Mouse (Mus musculus) retina, embryonic 14.5 days (tissue): ENCODE measurements around the gene Polr3k.

Source experiments
- DNase-seq: peaks from one replicate; pipeline ENCODE4 v3.0.0-alpha.2; 2015; ENCODE audit warnings: low spot score

The Polr3k gene

GRCm38 (mm10) chr2:181863791-181864535 lies at the start of gene Polr3k:
TSS of gene Polr3k (plus strand) at chr2:181864337.
- peak; percentile 96 for DNase-seq

DNA sequence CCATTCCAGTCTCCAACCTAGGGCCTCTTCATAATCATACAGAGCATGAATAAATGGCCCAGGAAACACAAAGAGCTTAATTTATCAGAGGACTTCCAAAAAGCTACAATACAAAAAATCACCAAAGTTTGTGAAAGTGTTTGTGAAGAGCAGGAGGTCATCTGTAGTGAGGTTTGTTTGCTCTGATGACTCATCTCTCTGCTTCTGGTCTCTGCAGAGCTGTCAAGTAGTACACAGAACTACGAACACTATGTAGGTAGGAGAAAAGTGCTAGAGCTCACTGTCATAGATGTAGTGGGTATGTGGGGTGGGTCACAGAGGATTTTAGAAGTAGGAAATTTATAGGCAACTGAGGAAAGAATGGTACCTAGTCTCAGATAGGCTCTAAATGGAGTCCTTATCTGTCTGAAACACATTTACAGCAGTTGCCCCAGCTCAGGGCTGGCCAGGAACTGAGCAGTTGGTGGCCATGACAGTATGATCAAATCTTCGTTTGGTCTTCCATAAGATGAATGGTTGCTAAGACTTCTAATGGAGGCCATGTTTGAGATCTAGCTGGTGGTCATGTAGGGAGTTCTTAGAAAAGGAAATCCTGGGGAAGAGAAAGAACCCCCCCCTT lies 35.0 kb upstream of the Polr3k start:
- DNase-seq = no peak

- no peak for DNase-seq
These were observed 31.4 kb upstream of the Polr3k start for GRCm38 (mm10) chr2:181832745-181833144.

DNA sequence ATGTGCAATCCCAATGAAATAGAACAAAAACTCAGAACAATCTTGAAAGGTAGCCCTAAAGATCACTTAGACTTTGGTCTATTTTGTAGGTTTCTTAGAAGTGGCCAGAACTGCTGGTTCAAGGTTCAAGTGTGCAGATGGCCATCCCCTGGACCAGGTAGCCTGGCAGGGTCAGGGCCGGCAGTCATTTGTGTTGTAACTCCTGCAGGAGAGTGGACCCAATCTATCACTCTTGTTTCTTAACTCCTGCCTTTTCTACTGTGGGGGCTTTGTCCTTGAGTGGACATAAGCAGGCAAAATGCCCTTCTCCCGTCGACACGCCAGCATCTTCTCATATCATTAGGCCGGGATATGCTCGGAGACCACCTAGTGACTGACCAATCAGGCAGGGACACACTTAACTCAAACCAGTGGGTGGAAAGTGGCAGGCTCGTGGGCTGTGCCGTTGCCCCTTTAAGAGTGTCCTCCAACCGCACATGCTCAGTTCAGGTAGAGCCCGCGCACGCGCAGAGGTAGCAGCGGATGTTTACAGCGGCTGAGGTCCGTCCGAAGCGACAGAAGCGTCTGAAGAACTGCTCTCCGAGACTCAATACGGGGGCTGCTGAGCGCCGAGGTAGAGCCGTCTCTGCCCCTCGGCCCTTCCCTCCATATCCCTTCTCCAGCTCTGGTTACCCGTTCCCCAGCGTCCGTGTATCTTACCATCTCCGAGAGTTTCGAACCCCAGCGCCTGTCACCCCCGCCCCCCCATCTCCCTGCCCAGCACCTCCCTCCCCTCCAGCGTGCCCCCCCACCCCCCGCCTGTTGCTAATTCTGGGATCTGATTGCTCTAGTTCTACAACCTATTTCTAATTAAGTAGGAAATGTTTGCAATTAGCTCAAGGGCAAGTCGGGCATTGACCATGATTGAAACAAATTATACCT lies 26.5 kb upstream of the Polr3k start, which contains the start of gene Pcmtd2:
Pcmtd2 (plus strand) TSS at position 483 of the 921 bp plus-strand sequence.
- DNase-seq = peak; percentile 97

DNA sequence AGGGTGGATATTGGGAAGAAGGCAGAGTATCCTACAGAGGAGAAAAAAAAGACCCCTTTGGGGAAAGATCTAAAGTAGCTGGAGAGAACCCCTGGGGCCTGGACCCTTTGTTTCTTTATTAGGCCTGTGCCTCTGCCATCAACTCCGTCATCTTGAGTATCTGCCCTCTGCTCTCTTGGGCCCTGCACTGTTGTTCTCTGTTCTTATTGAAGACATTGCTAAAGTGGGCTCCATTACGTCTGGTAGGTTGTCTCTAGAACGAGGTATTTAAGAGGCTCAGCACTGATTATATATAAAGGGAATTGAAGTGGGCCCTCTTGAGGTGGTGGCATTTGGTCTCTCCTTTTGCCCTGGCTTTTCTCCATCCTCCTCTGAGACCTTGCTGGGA lies 25.9 kb upstream of the Polr3k start:
- DNase-seq = peak; percentile 39

GRCm38 (mm10) chr2:181845709-181846394 lies 18.3 kb upstream of the Polr3k start:
- DNase-seq = no peak

- no peak for DNase-seq
These were observed 361 bp downstream of the Polr3k start for GRCm38 (mm10) chr2:181864536-181864860.

GRCm38 (mm10) chr2:181866931-181867330 lies 2.8 kb downstream of the Polr3k start:
- DNase-seq = peak; percentile 84

- no peak for DNase-seq
These were observed 6.9 kb downstream of the Polr3k start for GRCm38 (mm10) chr2:181871039-181871438.

GRCm38 (mm10) chr2:181878903-181879302 lies 14.8 kb downstream of the Polr3k start:
- no peak for DNase-seq

DNA sequence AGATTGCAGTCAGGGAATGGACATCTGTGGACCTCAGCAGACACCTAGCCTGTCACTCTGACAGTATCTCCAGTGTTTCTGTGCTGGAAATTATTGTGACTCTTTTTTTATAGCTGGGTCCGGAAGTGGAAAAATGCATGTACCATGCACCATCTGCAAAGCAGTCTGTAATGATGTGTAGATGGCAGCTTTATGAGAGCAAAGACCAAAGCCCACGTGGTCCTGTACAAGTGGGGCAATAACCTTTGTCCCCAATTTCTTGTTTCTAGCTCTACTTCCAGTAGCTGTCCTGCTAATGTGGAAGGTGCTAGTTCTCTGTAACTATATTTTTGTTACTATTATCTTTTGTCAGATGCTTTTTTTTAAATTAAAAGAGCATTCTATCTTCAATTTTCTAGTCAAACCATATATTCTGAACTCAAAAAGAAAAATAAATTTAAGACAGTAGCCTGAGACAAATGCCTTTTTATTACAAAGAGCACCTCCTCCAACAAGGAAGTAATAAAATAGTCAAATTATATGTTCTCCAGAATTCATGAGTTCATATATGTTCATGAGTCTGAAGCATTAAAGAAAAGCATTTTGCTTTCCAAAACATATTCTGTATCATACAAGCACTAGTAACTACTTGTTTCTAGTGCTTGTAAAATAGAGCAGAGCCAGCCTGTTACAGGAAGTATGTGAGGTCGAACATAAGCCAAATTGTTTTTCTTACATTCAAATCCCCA lies 19.0 kb downstream of the Polr3k start:
- no peak for DNase-seq

DNA sequence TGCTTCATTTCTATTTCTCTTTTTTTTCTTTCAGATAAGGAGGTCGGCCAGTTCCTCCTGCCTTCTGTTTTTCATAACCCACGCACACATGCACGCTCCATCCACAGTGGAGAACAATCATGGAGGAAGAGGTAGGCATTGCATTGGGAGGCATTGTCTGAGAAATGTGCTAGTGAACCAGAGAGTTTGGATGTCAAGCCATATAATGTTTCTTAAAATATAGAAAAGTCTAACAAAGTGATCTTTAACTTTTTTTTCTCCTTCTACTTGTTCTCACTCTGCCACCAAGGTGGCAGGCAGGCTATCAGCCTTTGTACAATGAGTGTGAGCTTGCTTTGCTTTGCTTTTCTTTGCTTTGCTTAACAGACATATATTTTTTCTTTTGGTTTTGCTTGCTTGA lies 53.7 kb downstream of the Polr3k start:
- peak; percentile 54 for DNase-seq

- peak; percentile 37 for DNase-seq
These were observed 54.4 kb downstream of the Polr3k start for GRCm38 (mm10) chr2:181918501-181918900.
